Mouse (Mus musculus): ENCODE measurements at regions not wholly inside any gene's neighbourhood (a gene's known extent, or its start where the extent isn't known, plus 50 kb on each side); places are given as distances from the start of the nearest gene placed in this dataset.

GRCm38 (mm10) chr5:93328059-93328458 lies 61.0 kb downstream of the Ccng2 start:
- peak; percentile 88 for ATAC-seq (ENCODE audit: insufficient number of reproducible peaks, low FRiP score, low TSS enrichment)

DNA sequence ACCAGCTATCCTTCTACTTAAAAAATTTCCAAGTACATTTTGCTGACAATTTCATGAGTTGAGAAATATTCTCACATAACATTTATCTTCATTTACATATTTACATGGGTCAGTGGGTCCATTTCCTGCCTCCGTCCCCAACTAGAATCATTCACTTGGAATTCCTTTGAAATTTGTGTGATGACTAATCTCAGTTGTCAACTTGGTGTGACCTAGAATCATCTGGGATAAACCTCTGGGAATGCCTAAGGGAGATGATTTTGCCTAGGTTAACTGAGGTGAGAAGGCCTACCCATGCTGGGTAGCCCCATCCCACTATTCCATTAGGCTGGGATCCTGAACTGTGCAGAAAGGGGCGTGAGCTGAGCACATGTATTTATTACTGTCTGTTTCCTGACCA lies 63.8 kb downstream of the Ccng2 start:
- no peak for ATAC-seq (ENCODE audit: insufficient number of reproducible peaks, low FRiP score, low TSS enrichment)

GRCm38 (mm10) chr5:93353101-93353500 lies 86.0 kb downstream of the Ccng2 start:
- ATAC-seq (ENCODE audit: insufficient number of reproducible peaks, low FRiP score, low TSS enrichment) = no peak
